8 mouse cellular contexts compared by ENCODE assay signal in the genomic region with DNA sequence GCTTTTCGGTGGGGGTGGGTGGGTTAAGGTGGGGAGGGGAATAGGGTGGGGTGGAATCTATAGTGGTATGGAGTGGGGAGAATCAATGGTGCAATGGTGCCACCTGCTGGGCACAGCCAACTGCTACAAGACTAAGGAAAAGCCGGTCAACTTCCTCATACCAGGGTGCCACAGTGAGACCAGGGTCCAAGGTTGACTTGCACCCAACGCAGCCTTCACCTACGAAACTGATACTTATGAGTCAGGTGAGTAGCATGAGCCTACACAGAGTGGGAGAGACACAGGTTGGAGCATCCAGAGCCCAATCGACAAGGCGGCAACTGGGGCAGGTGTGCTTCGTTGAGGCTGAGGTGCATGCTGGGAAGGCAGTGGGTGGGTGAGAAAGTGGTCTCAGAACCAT. TPM values are rescaled to one million over a fixed set of nuclear protein-coding genes. Genes with fewer than 3 reads are reported as not detected.
A peak's percentile ranks its signal among the peaks of the same experiment; 100 is the strongest.
DNase-seq lines count a peak whose midpoint lies in the region; ATAC-seq and TF ChIP-seq lines count a peak whose summit lies in the region.

No protein-coding gene starts in this region.

- no peak overlapping the region for H3K27ac ChIP-seq in MEL (ENCODE audit: control insufficient read depth, low read depth, low read length)
- H3K27ac ChIP-seq in forebrain, embryonic 13.5 days, result no peak overlapping the region
- H3K27ac ChIP-seq in hindbrain, embryonic 10.5 days, result no peak overlapping the region
- H3K27ac ChIP-seq in lung, postnatal 0 days (ENCODE audit: low read length), result no peak overlapping the region

- 10% methylated on average over 7 of the region's 7 CpGs for WGBS in forebrain, embryonic 13.5 days
- 11% methylated on average over 7 of the region's 7 CpGs for WGBS in hindbrain, embryonic 10.5 days
- 9% methylated on average over 7 of the region's 7 CpGs for WGBS in lung, postnatal 0 days

- peak overlapping the region; percentile 57 for H3K4me2 ChIP-seq in forebrain, embryonic 13.5 days
- peak overlapping the region; percentile 42 for H3K4me2 ChIP-seq in lung, postnatal 0 days (replicated peaks; ENCODE audit: low read depth, low read length)

- TF ChIP-seq EP300 in MEL (IDR thresholded peaks at IDR 0.05; ENCODE audit: low read depth in 1 of 2, low read length in 2 of 2), result no peak
- no peak for TF ChIP-seq EP300 in lung, postnatal 0 days (IDR thresholded peaks at IDR 0.05)

- peak; percentile 70 for DNase-seq in MEL (ENCODE audit: low read depth, low spot score)
- peak; percentile 75 for DNase-seq in hindbrain, embryonic 10.5 days (ENCODE audit: low spot score)
- peak; percentile 49 to 73 for DNase-seq in layer of hippocampus, adult 8-10 months (ENCODE audit: low spot score in 2 of 2)
- DNase-seq in lung, postnatal 0 days (ENCODE audit: low spot score), result peak; percentile 79
- peak; percentile 88 for DNase-seq in retina, embryonic 14.5 days (ENCODE audit: low spot score)
- DNase-seq in urinary bladder, adult 2 months (ENCODE audit: low spot score), result peak; percentile 59

- ATAC-seq in cerebellum, adult (ENCODE audit: insufficient number of reproducible peaks, low FRiP score, low TSS enrichment), result peak; percentile 41
- ATAC-seq in forebrain, embryonic 13.5 days, result peak; percentile 81
- peak; percentile 73 for ATAC-seq in lung, postnatal 0 days

- TF ChIP-seq RAD21 in MEL (IDR thresholded peaks at IDR 0.05; ENCODE audit: low read depth, low read length), result peak; percentile 78

- no peaks in the 10 kb centered on the region for H3K9me3 ChIP-seq in MEL (replicated peaks; ENCODE audit: insufficient read depth, low read length)
- no peaks in the 10 kb centered on the region for H3K9me3 ChIP-seq in forebrain, embryonic 13.5 days (replicated peaks)
- H3K9me3 ChIP-seq in hindbrain, embryonic 10.5 days, result no peaks in the 10 kb centered on the region
- H3K9me3 ChIP-seq in lung, postnatal 0 days (ENCODE audit: low read length), result no peaks in the 10 kb centered on the region

- TF ChIP-seq CTCF in MEL (IDR thresholded peaks at IDR 0.05 in 2 of 3, conservative IDR thresholded peaks at IDR 0.05 in 1 of 3; ENCODE audit: control insufficient read depth in 1 of 3, insufficient read depth in 1 of 3, low read depth in 2 of 3, low read length in 3 of 3, poor library complexity in 1 of 3, severe bottlenecking in 1 of 3), result peak; percentile 79 to 94 (median 80)
- TF ChIP-seq CTCF in lung, postnatal 0 days (IDR thresholded peaks at IDR 0.05), result peak; percentile 84

- H3K27me3 ChIP-seq in MEL (ENCODE audit: control insufficient read depth in 1 of 2, insufficient read depth in 2 of 2, low read length in 2 of 2), result peaks cover 0 to 1% of the 10 kb centered on the region in 2 experiments; a peak in 2 of 4 replicates
- H3K27me3 ChIP-seq in forebrain, embryonic 13.5 days, result no peaks in the 10 kb centered on the region
- H3K27me3 ChIP-seq in hindbrain, embryonic 10.5 days (ENCODE audit: insufficient read depth, poor library complexity, severe bottlenecking), result peaks cover 10% of the 10 kb centered on the region; the same call in 1 of the 2 replicates
- H3K27me3 ChIP-seq in lung, postnatal 0 days (replicated peaks; ENCODE audit: insufficient read depth, low read length), result no peaks in the 10 kb centered on the region

- no peaks in the 10 kb centered on the region for H3K4me1 ChIP-seq in MEL (ENCODE audit: control insufficient read depth in 1 of 2, insufficient read depth in 2 of 2, low read length in 2 of 2)
- H3K4me1 ChIP-seq in forebrain, embryonic 13.5 days, result 0 out of 2 replicates have a peak, but pooled peaks cover 8% of the 10 kb centered on the region
- peaks cover 45% of the 10 kb centered on the region for H3K4me1 ChIP-seq in hindbrain, embryonic 10.5 days (replicated peaks)
- peaks cover 7% of the 10 kb centered on the region for H3K4me1 ChIP-seq in lung, postnatal 0 days (ENCODE audit: insufficient read depth, low read depth, low read length)

- TF ChIP-seq POLR2A in MEL (IDR thresholded peaks at IDR 0.05; ENCODE audit: control insufficient read depth in 1 of 2, insufficient read depth in 1 of 2, low read depth in 1 of 2, low read length in 2 of 2, poor library complexity in 1 of 2), result no peak

- peak overlapping the region; percentile 49; a peak in 3 of 4 replicates for H3K4me3 ChIP-seq in MEL (ENCODE audit: control insufficient read depth in 1 of 2, insufficient read depth in 1 of 2, low read depth in 2 of 2, low read length in 2 of 2)
- peak overlapping the region; percentile 25 for H3K4me3 ChIP-seq in forebrain, embryonic 13.5 days
- peak overlapping the region; percentile 38 for H3K4me3 ChIP-seq in hindbrain, embryonic 10.5 days
- H3K4me3 ChIP-seq in lung, postnatal 0 days (ENCODE audit: low read depth, low read length), result no peak overlapping the region

- no peaks in the 10 kb centered on the region for H3K36me3 ChIP-seq in MEL (ENCODE audit: control insufficient read depth in 1 of 2, insufficient read depth in 2 of 2, low read length in 2 of 2)
- no peaks in the 10 kb centered on the region; the same call in 1 of the 2 replicates for H3K36me3 ChIP-seq in forebrain, embryonic 13.5 days (ENCODE audit: poor library complexity, severe bottlenecking)
- no peaks in the 10 kb centered on the region for H3K36me3 ChIP-seq in hindbrain, embryonic 10.5 days
- H3K36me3 ChIP-seq in lung, postnatal 0 days (ENCODE audit: insufficient read depth, low read length), result no peaks in the 10 kb centered on the region

- H3K79me2 ChIP-seq in MEL (ENCODE audit: control insufficient read depth, insufficient read depth, low read length, poor library complexity), result no peaks in the 10 kb centered on the region

- H3K9ac ChIP-seq in MEL (ENCODE audit: control insufficient read depth, low read depth, low read length, poor library complexity, severe bottlenecking), result peak overlapping the region; percentile 25
- H3K9ac ChIP-seq in forebrain, embryonic 13.5 days, result peak overlapping the region; percentile 50; the same call in 1 of the 2 replicates
- H3K9ac ChIP-seq in lung, postnatal 0 days (replicated peaks; ENCODE audit: low read depth), result no peak overlapping the region

TF ChIP-seq in MEL, 35 proteins besides CTCF, POLR2A, EP300 and RAD21:
- TF ChIP-seq ETS1 (IDR thresholded peaks at IDR 0.05; ENCODE audit: low read depth, low read length), result no peak
- TF ChIP-seq SMC3 (IDR thresholded peaks at IDR 0.05; ENCODE audit: low read depth, low read length), result peak; percentile 69
- TF ChIP-seq NELFE (IDR thresholded peaks at IDR 0.05; ENCODE audit: low read depth, low read length), result no peak
- peak; percentile 65 for TF ChIP-seq ZC3H11A (IDR thresholded peaks at IDR 0.05; ENCODE audit: low read depth, low read length)
- peak; percentile 40; the same call in 1 of the 2 replicates for TF ChIP-seq ELF1 (IDR thresholded peaks at IDR 0.05; ENCODE audit: low read depth, low read length)
- 0 out of 2 replicates have a peak, but pooled peaks have one; percentile 28 for TF ChIP-seq MAX (IDR thresholded peaks at IDR 0.05; ENCODE audit: low read length)

RNA-seq across cellular contexts. Expression of a gene that starts 1.0 kb away (rescaled TPM):
- 1.3 and 1.4 TPM in 2 replicates for total RNA-seq in MEL (2012; rRNA removed)
- 1 to 10 TPM in 1 of 2 experiments, not detected in 1; 7.5 TPM for polyA plus RNA-seq in MEL (2012; ENCODE audit: insufficient read depth in 1 of 2, insufficient read length in 2 of 2, low read depth in 1 of 2, low replicate concordance in 2 of 2, missing spikeins in 1 of 2)
- 11.8 and 14.2 TPM in 2 replicates for polyA plus RNA-seq in forebrain, embryonic 13.5 days (2015; fragmentation: Nextera tagmentation; extraction: Ambion mirVana)
- 17.3 and 21.2 TPM in 2 replicates for polyA plus RNA-seq in hindbrain, embryonic 10.5 days (2016; fragmentation: Nextera tagmentation; extraction: Ambion mirVana)
- total RNA-seq in layer of hippocampus, adult 8-10 months (2022), result 10 to 100 TPM; 11.1 to 15.0 (median 13.2) TPM
- polyA plus RNA-seq in lung, postnatal 0 days (2015; fragmentation: Nextera tagmentation; extraction: Ambion mirVana), result 7.1 and 8.4 TPM in 2 replicates
- 29.5 and 35.3 TPM in 2 replicates for polyA plus RNA-seq in urinary bladder, adult 2 months (2012; rRNA removed)

RNA-seq across cellular contexts. Expression of a gene that starts 25.0 kb away (rescaled TPM):
- total RNA-seq in MEL (2012; rRNA removed), result 0.08 TPM in 1 of 2 replicates, not detected in the other
- under 1 TPM in 1 of 2 experiments, not detected in 1; 0.07 TPM for polyA plus RNA-seq in MEL (2012; ENCODE audit: insufficient read depth in 1 of 2, insufficient read length in 2 of 2, low read depth in 1 of 2, low replicate concordance in 2 of 2, missing spikeins in 1 of 2)
- 0.42 and 0.52 TPM in 2 replicates for polyA plus RNA-seq in forebrain, embryonic 13.5 days (2015; fragmentation: Nextera tagmentation; extraction: Ambion mirVana)
- polyA plus RNA-seq in hindbrain, embryonic 10.5 days (2016; fragmentation: Nextera tagmentation; extraction: Ambion mirVana), result 0.07 and 0.13 TPM in 2 replicates
- 1 to 10 TPM in 3 of 4 experiments, under 1 TPM in 1; 0.92 to 1.3 (median 1.1) TPM for total RNA-seq in layer of hippocampus, adult 8-10 months (2022)
- polyA plus RNA-seq in lung, postnatal 0 days (2015; fragmentation: Nextera tagmentation; extraction: Ambion mirVana), result 0.12 and 0.14 TPM in 2 replicates
- 1.7 and 2.2 TPM in 2 replicates for polyA plus RNA-seq in urinary bladder, adult 2 months (2012; rRNA removed)

RNA-seq across cellular contexts. Expression of a gene that starts 57.7 kb away (rescaled TPM):
- 0.04 and 0.26 TPM in 2 replicates for total RNA-seq in MEL (2012; rRNA removed)
- polyA plus RNA-seq in MEL (2012; ENCODE audit: insufficient read depth in 1 of 2, insufficient read length in 2 of 2, low read depth in 1 of 2, low replicate concordance in 2 of 2, missing spikeins in 1 of 2), result under 1 TPM in 1 of 2 experiments, not detected in 1; 0.54 TPM
- polyA plus RNA-seq in forebrain, embryonic 13.5 days (2015; fragmentation: Nextera tagmentation; extraction: Ambion mirVana), result 9.3 and 10.0 TPM in 2 replicates
- 5.6 and 9.9 TPM in 2 replicates for polyA plus RNA-seq in hindbrain, embryonic 10.5 days (2016; fragmentation: Nextera tagmentation; extraction: Ambion mirVana)
- 10 to 100 TPM; 37.9 to 46.5 (median 40.4) TPM for total RNA-seq in layer of hippocampus, adult 8-10 months (2022)
- polyA plus RNA-seq in lung, postnatal 0 days (2015; fragmentation: Nextera tagmentation; extraction: Ambion mirVana), result 5.0 and 5.2 TPM in 2 replicates
- polyA plus RNA-seq in urinary bladder, adult 2 months (2012; rRNA removed), result 71.4 and 76.6 TPM in 2 replicates
